Mouse (Mus musculus) neural tube, embryonic 15.5 days (tissue): ENCODE measurements around the gene Map4k5. TPM values are rescaled to one million over a fixed set of nuclear protein-coding genes. Genes with fewer than 3 reads are reported as not detected.

Experiments used
- ATAC-seq: fragments of 200-750 bp; cut with Nextera tagmentation; 2 replicates; pipeline ENCODE4 v1.8.0; 2017; ENCODE audit warnings: mild to moderate bottlenecking, moderate TSS enrichment, moderate library complexity; ENCODE audit not compliant: low FRiP score
- H3K27ac ChIP-seq: fragments of 300-500 bp; sonication (generic); replicated peaks from 2 replicates; pipeline ENCODE4 v1.5.1; 2015; ENCODE audit warnings: mild to moderate bottlenecking, inconsistent platforms
- H3K27me3 ChIP-seq: fragments of 300-500 bp; sonication (generic); replicated peaks from 2 replicates; pipeline ENCODE4 v1.6.1; 2015; ENCODE audit warnings: inconsistent platforms
- H3K36me3 ChIP-seq: fragments of 300-500 bp; sonication (generic); 2 replicates; pipeline ENCODE4 v1.6.1; 2015; ENCODE audit warnings: inconsistent platforms
- H3K4me1 ChIP-seq: fragments of 300-500 bp; sonication (generic); 2 replicates; pipeline ENCODE4 v1.6.1; 2015; ENCODE audit warnings: inconsistent platforms
- H3K4me2 ChIP-seq: fragments of 300-500 bp; sonication (generic); 2 replicates; pipeline ENCODE4 v1.6.1; 2015; ENCODE audit warnings: inconsistent platforms, mild to moderate bottlenecking, moderate library complexity
- H3K4me3 ChIP-seq: fragments of 300-500 bp; sonication (generic); replicated peaks from 2 replicates; pipeline ENCODE4 v1.5.1; 2015; ENCODE audit warnings: mild to moderate bottlenecking, inconsistent platforms
- H3K9ac ChIP-seq: fragments of 300-500 bp; sonication (generic); replicated peaks from 2 replicates; pipeline ENCODE4 v1.6.1; 2015; ENCODE audit warnings: mild to moderate bottlenecking, inconsistent platforms
- H3K9me3 ChIP-seq: fragments of 300-500 bp; sonication (generic); replicated peaks from 2 replicates; pipeline ENCODE4 v1.6.1; 2016; ENCODE audit warnings: inconsistent platforms
- WGBS: fragments of 180-500 bp; shearing (Covaris S2); methylation state at CpG from one replicate; pipeline ENCODE4 v1.1.7; 2015; ENCODE audit warnings: mixed read lengths; 5-methylcytosine and 5-hydroxymethylcytosine counted together
- polyA plus RNA-seq: library from polyadenylated mRNA; unstranded; fragments of >200 nt; fragmentation: Nextera tagmentation; extraction: Ambion mirVana; gene quantifications from 2 replicates; pipeline ENCODE4 v1.2.1, GENCODE M21; 2015

Map4k5 gene
- polyA plus RNA-seq, 1 experiment from 2014 or later, result 25.4 TPM

DNA sequence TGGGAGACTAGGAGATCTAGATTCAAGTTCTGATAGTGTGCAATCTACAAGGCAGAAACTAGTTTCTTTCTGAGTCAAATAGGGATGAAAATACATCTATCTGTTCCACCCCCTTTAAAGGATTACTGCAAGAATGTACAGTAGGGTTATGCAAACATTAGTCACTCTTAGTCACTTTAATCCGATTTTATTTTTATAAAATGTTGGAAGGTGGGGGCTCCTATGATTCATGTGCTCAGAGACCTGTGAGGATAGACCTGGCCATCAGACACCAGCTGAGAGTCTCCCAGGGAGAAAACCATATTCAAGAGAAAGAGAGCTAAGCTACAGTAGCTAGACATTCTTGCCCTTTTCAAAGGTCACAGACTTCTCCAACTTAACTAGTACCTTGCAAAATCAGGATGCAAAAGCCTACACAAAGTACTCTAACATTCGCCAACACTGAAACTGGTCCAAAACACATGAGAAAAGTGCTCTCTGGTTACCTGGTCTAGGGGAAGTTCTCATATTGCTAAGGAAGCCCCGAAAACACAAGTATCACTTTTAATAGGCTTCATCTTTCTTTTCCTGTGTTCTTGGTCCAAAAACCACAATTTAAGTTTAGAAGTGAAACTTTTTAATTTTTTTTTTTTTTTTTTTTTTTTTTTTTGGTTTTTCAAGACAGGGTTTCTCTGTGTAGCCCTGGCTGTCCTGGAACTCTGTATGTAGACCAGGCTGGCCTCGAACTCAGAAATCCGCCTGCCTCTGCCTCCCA, 7.7 kb downstream of the Map4k5 start:
- 97% methylated on average over 5 of the region's 5 CpGs for WGBS
- H3K4me1 ChIP-seq, result peaks cover 24% of the 10 kb centered on the region
- no peak overlapping the region for H3K4me3 ChIP-seq
- no peaks in the 10 kb centered on the region for H3K9me3 ChIP-seq
- no peak overlapping the region for H3K27ac ChIP-seq
- no peaks in the 10 kb centered on the region for H3K36me3 ChIP-seq
- H3K27me3 ChIP-seq, result no peaks in the 10 kb centered on the region
- no peak overlapping the region for H3K9ac ChIP-seq
- H3K4me2 ChIP-seq, result no peak overlapping the region
- ATAC-seq, result no peak

DNA sequence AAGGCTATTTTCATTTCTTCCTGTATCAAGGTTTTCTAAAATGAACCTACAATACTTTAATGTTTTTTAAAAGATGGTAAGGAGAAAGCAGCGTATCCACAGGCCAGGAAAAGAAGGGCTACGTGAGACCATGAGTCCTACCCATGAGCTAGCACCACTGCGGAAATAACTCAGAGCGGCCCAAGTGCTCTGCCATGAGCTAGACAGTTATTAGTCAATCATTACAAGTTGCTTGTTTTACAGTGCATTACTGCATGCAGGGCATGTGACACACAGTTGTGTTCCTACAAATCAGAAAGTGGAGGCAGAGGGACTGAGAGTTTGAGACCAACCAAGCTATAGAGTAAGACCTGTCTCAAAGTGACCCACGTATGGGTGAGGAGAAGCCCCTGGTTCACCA, 8.9 kb downstream of the Map4k5 start:
- WGBS, result 95% methylated on average over 5 of the region's 5 CpGs
- Histone ChIP-seq H3K4me2 (no peak overlapping the region), H3K27me3 (no peaks in the 10 kb centered on the region), H3K9ac (no peak overlapping the region), H3K27ac (no peak overlapping the region), H3K4me1 (peaks cover 23% of the 10 kb centered on the region), H3K9me3 (no peaks in the 10 kb centered on the region), H3K4me3 (no peak overlapping the region), H3K36me3 (no peaks in the 10 kb centered on the region)
- no peak for ATAC-seq

DNA sequence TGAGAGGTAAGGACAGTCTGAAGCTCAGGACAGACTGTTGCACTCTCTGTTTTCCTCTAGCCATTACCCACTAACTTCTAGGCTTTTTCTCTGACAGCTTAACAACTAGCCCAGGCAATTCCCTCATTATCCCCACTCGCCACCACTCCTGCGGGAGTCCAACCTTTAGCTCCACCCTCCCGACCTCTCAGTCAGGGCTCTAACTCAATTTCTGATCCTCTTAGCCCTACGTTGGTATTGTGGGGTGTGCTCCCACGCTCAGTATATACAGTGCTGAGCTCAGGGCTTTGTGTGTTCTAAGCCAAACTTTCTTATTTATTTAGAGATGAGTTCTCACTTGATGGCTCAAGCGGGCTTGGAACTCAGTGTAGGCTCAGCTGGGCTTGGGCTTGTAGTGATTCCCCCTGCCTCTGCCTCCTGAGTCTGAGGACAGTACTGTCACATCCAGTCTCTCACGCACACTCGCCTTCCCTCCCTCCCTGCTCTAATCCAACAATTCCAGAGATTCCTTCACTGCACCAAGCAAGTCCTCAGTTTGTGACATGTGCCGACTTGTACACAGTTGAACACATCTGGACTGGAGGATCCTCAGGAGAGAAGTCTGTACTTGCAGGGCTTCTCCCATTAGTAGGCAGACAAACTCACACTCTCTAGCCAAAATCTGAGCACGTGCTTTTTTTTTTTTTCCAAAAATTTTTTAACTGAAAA, 11.6 kb downstream of the Map4k5 start:
- Histone ChIP-seq H3K36me3 (no peaks in the 10 kb centered on the region), H3K9me3 (no peaks in the 10 kb centered on the region), H3K9ac (no peak overlapping the region), H3K4me2 (no peak overlapping the region), H3K27ac (no peak overlapping the region), H3K4me1 (peaks cover 10% of the 10 kb centered on the region), H3K4me3 (no peak overlapping the region), H3K27me3 (no peaks in the 10 kb centered on the region)
- WGBS, result 34% methylated on average over 10 of the region's 10 CpGs
- ATAC-seq, result no peak

DNA sequence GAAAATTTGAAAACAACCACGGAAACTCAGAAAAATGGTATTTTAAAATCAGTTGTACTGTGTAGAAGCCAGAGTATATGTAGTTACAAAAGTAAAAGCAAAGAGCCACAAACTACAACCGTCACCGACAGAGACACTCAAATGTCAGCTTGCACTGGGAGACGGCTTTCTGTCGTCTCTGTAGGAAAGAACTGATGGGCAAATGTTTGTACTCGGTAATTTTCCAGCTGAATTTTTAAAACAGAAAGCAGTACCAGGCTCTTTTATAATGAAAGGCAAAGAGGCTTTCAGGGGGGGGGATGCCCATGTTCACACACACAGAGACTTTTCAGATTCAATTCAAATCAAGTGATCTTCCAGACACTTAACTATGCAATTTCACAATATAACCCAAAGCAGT, 13.3 kb downstream of the Map4k5 start:
- Histone ChIP-seq H3K4me3 (no peak overlapping the region), H3K4me2 (no peak overlapping the region), H3K36me3 (no peaks in the 10 kb centered on the region), H3K27ac (no peak overlapping the region; the same call in 1 of the 2 replicates), H3K9ac (no peak overlapping the region), H3K27me3 (no peaks in the 10 kb centered on the region), H3K9me3 (no peaks in the 10 kb centered on the region), H3K4me1 (peaks cover 10% of the 10 kb centered on the region)
- 16% methylated on average over 6 of the region's 6 CpGs for WGBS
- no peak for ATAC-seq

DNA sequence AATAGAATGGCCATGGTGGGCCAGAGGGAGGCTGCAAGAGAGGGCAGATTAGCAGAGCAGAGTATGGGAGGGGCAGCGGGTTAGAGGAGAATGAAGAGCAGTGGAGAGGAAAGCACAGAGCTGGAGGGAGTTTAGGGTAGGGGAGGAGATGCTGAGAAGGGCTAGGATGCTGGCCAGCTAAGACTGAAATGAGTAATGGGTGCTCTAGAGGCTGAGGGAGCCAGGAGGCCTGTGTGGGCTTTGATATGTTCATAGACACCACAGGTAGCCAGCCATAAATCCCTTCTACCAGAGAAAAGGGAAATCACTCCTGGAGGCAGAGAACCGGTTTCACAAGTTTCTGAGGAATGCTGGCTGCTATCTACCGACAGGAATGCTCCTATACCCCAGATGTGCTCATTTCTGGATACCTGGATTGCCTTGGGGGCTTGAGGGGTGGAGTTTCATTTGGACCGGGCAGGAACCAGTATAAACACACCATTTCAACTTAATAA, 13.8 kb downstream of the Map4k5 start:
- no peak overlapping the region for H3K4me3 ChIP-seq
- no peaks in the 10 kb centered on the region for H3K9me3 ChIP-seq
- no peaks in the 10 kb centered on the region for H3K27me3 ChIP-seq
- peaks cover 10% of the 10 kb centered on the region for H3K4me1 ChIP-seq
- H3K4me2 ChIP-seq, result no peak overlapping the region
- H3K27ac ChIP-seq, result no peak overlapping the region; the same call in 1 of the 2 replicates
- 13% methylated on average over 4 of the region's 4 CpGs for WGBS
- ATAC-seq, result peak; percentile 50; the same call in 1 of the 2 replicates
- no peaks in the 10 kb centered on the region for H3K36me3 ChIP-seq
- H3K9ac ChIP-seq, result no peak overlapping the region

DNA sequence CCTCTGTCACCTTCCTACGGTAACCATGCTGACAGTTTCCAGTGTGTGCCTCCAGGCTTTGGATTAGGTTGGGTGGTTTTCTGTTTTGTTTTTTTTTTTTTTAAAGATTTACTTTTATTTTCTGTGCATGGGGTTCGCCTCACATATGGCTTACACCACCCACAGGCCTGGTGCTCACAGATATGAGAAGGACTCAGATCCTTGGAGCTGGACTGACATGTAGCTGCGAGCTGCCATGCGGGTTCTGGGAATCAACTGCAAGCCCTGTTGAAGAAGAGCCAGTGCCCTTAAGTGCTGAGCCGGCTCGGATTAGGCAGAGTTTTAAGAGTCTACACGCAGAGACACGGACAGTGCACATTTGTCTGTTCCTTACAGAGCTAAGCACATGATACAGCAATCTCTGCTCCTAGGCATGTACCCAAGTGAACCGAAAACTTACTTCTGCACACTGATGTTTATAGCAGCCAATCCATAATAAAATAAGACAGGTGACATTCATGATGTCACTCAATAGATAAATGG, 15.1 kb downstream of the Map4k5 start:
- H3K36me3 ChIP-seq, result no peaks in the 10 kb centered on the region
- no peaks in the 10 kb centered on the region for H3K9me3 ChIP-seq
- peaks cover 10% of the 10 kb centered on the region for H3K4me1 ChIP-seq
- H3K9ac ChIP-seq, result no peak overlapping the region
- H3K27ac ChIP-seq, result no peak overlapping the region
- no peaks in the 10 kb centered on the region for H3K27me3 ChIP-seq
- no peak overlapping the region for H3K4me3 ChIP-seq
- no peak for ATAC-seq
- H3K4me2 ChIP-seq, result no peak overlapping the region
- WGBS, result 84% methylated on average over 9 of the region's 9 CpGs

GRCm38 (mm10) chr12:69871632-69872031, 21.4 kb downstream of the Map4k5 start:
- Histone ChIP-seq H3K36me3 (peaks cover 10% of the 10 kb centered on the region), H3K27me3 (no peaks in the 10 kb centered on the region), H3K27ac (no peak overlapping the region), H3K4me2 (no peak overlapping the region), H3K9me3 (no peaks in the 10 kb centered on the region), H3K4me1 (no peaks in the 10 kb centered on the region), H3K9ac (no peak overlapping the region), H3K4me3 (no peak overlapping the region)
- no peak for ATAC-seq
- WGBS, result 96% methylated on average over 5 of the region's 5 CpGs

- ATAC-seq, result no peak
- Histone ChIP-seq H3K27ac (no peak overlapping the region), H3K36me3 (peaks cover 12% of the 10 kb centered on the region), H3K4me3 (no peak overlapping the region), H3K27me3 (no peaks in the 10 kb centered on the region), H3K4me2 (no peak overlapping the region), H3K4me1 (peaks cover 5% of the 10 kb centered on the region; the same call in 1 of the 2 replicates), H3K9ac (no peak overlapping the region), H3K9me3 (no peaks in the 10 kb centered on the region)
- 84% methylated on average over 5 of the region's 5 CpGs for WGBS
These were observed 25.7 kb downstream of the Map4k5 start for GRCm38 (mm10) chr12:69867338-69867737.

DNA sequence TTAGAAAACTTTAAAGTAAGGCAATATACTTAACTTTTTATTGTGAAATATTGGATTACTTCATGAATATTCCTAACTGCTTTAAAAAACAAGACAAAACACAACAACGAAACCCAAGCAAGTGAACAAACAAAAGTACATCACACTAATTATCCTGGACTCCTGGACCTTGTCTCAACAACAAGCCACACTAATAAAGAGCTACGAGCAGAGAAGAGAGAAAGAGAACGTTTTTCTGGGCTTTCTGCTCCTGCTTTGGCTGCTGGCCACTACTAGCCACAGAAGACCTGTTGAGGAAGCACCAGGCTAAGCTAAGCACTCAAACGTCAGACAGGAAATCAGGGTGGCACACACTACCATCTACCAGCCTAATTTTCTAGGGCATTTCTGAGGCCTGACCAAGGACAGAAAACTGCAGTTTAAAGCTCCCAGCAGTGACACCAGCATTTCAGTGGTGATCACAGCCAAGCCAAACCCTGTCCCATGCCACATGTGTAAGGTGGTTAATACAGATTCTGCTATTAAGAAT, 28.8 kb downstream of the Map4k5 start:
- H3K4me3 ChIP-seq, result no peak overlapping the region
- no peak overlapping the region for H3K4me2 ChIP-seq
- H3K4me1 ChIP-seq, result peaks cover 5% of the 10 kb centered on the region; the same call in 1 of the 2 replicates
- H3K9ac ChIP-seq, result no peak overlapping the region
- 39% methylated on average over 4 of the region's 4 CpGs for WGBS
- H3K36me3 ChIP-seq, result peaks cover 2% of the 10 kb centered on the region; the same call in 1 of the 2 replicates
- ATAC-seq, result no peak
- H3K27ac ChIP-seq, result no peak overlapping the region
- no peaks in the 10 kb centered on the region for H3K9me3 ChIP-seq
- no peaks in the 10 kb centered on the region for H3K27me3 ChIP-seq

DNA sequence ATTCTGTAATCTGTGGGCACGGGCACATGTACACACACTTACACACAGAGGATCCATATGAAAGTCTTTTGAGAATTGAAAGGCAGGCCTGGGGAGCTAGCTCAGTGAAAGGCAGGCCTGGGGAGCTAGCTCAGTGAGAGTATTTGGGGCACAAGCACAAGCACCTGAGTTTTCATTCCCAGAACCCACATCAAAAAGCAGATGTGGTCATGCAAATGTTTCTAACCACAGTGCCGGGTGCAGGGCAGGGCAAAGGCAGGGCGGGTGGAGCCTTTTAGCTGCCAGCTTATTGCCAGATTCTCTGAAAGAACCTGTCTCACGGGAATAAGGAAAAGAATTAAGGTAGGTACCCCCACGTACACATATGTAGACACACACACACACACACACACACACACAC, 29.5 kb downstream of the Map4k5 start:
- Histone ChIP-seq H3K27me3 (no peaks in the 10 kb centered on the region), H3K4me3 (no peak overlapping the region), H3K27ac (no peak overlapping the region), H3K9me3 (no peaks in the 10 kb centered on the region), H3K9ac (no peak overlapping the region), H3K4me2 (no peak overlapping the region), H3K4me1 (peaks cover 5% of the 10 kb centered on the region; the same call in 1 of the 2 replicates), H3K36me3 (peaks cover 2% of the 10 kb centered on the region; the same call in 1 of the 2 replicates)
- no peak for ATAC-seq
- 78% methylated on average over 5 of the region's 5 CpGs for WGBS

DNA sequence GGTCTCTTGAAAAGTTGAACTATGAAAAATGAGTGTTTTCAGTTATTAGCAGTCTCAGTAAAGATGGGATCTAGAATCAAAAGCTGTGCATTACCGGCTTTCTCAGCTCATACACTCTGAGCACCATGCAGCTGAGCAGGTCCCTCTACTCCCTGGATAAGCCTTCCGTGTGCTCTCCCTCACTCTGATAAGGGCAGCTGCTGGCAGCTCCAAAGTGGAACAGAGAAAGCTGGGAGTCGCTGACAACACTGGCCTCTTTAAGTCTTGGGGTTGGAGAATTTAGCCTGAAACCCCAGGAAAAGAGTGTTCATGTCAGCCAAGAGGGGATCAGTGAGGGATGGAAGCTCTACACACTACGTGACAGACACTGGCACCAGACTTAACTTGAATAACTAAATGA, 34.2 kb downstream of the Map4k5 start:
- Histone ChIP-seq H3K4me1 (no peaks in the 10 kb centered on the region), H3K36me3 (peaks cover 9% of the 10 kb centered on the region; the same call in 1 of the 2 replicates), H3K9me3 (no peaks in the 10 kb centered on the region), H3K4me3 (no peak overlapping the region), H3K27ac (no peak overlapping the region), H3K27me3 (no peaks in the 10 kb centered on the region), H3K9ac (no peak overlapping the region), H3K4me2 (no peak overlapping the region)
- 92% methylated on average over 4 of the region's 4 CpGs for WGBS
- ATAC-seq, result no peak
